ENCODE assay signal across 26 mouse cellular contexts in genomic region chr13:56461460-56461859, GRCm38 (mm10). TPM values are rescaled to one million over a fixed set of nuclear protein-coding genes. Genes with fewer than 3 reads are reported as not detected.
DNase-seq lines count a peak whose midpoint lies in the region; ATAC-seq and TF ChIP-seq lines count a peak whose summit lies in the region.
"Had no signal": no experiment of that assay in that cellular context is flagged by ENCODE, and none has a peak within 500 bp of the region (broad histone marks: within the 10 kb centered on the region; RNA-seq: fewer than 3 reads in every experiment).

No protein-coding gene starts in this region.

- H3K9ac ChIP-seq in liver, postnatal 0 days (replicated peaks), result no peak overlapping the region
- H3K9ac ChIP-seq in forebrain, embryonic 16.5 days (replicated peaks; ENCODE audit: low read depth, low read length), result no peak overlapping the region
- H3K9ac ChIP-seq: embryonic facial prominence, embryonic 15.5 days; heart, embryonic 15.5 days; hindbrain, embryonic 13.5 days had no signal

- TF ChIP-seq POLR2A in kidney, adult 2 months (IDR thresholded peaks at IDR 0.05; ENCODE audit: low read depth, low read length), result no peak

- no peak overlapping the region for H3K4me3 ChIP-seq in kidney, adult 2 months (ENCODE audit: insufficient read depth, low read depth, low read length)
- no peak overlapping the region for H3K4me3 ChIP-seq in liver, postnatal 0 days (ENCODE audit: low read depth, low read length)
- H3K4me3 ChIP-seq in forebrain, embryonic 16.5 days (replicated peaks; ENCODE audit: low read length), result no peak overlapping the region
- H3K4me3 ChIP-seq: embryonic facial prominence, embryonic 15.5 days; erythroblast, embryonic 14.5 days; forebrain, embryonic 10.5 days; heart, embryonic 15.5 days; hindbrain, embryonic 13.5 days had no signal

- TF ChIP-seq EP300 in liver, postnatal 0 days (IDR thresholded peaks at IDR 0.05; ENCODE audit: low read depth), result no peak

- H3K4me2 ChIP-seq in liver, postnatal 0 days (ENCODE audit: low read depth, low read length), result no peak overlapping the region
- no peak overlapping the region for H3K4me2 ChIP-seq in forebrain, embryonic 16.5 days (ENCODE audit: low read length)
- H3K4me2 ChIP-seq: embryonic facial prominence, embryonic 15.5 days; heart, embryonic 11.5 days; heart, embryonic 15.5 days; hindbrain, embryonic 13.5 days had no signal

- no peaks in the 10 kb centered on the region for H3K27me3 ChIP-seq in kidney, adult 2 months (replicated peaks; ENCODE audit: control insufficient read depth, insufficient read depth, low read length)
- no peaks in the 10 kb centered on the region for H3K27me3 ChIP-seq in liver, postnatal 0 days (ENCODE audit: insufficient read depth, low read length)
- no peaks in the 10 kb centered on the region for H3K27me3 ChIP-seq in forebrain, embryonic 16.5 days (replicated peaks; ENCODE audit: control insufficient read depth, insufficient read depth, low read length)
- H3K27me3 ChIP-seq: embryonic facial prominence, embryonic 15.5 days had no signal

- no peaks in the 10 kb centered on the region for H3K36me3 ChIP-seq in kidney, adult 2 months (ENCODE audit: control insufficient read depth, insufficient read depth, low read length)
- no peaks in the 10 kb centered on the region for H3K36me3 ChIP-seq in liver, postnatal 0 days (replicated peaks; ENCODE audit: insufficient read depth, low read length)
- no peaks in the 10 kb centered on the region for H3K36me3 ChIP-seq in forebrain, embryonic 16.5 days (ENCODE audit: control insufficient read depth, insufficient read depth)
- H3K36me3 ChIP-seq: embryonic facial prominence, embryonic 15.5 days; forebrain, embryonic 10.5 days; G1E; heart, embryonic 15.5 days; hindbrain, embryonic 13.5 days had no signal

- peaks cover 14% of the 10 kb centered on the region; the same call in 1 of the 2 replicates for H3K4me1 ChIP-seq in kidney, adult 2 months (ENCODE audit: control insufficient read depth, insufficient read depth, low read length)
- no peaks in the 10 kb centered on the region for H3K4me1 ChIP-seq in liver, postnatal 0 days (ENCODE audit: insufficient read depth)
- H3K4me1 ChIP-seq in forebrain, embryonic 16.5 days (replicated peaks; ENCODE audit: control insufficient read depth, insufficient read depth, low read length), result no peaks in the 10 kb centered on the region
- H3K4me1 ChIP-seq: embryonic facial prominence, embryonic 15.5 days; heart, embryonic 15.5 days had no signal

- no peak; the same call in 1 of the 2 replicates for ATAC-seq in liver, postnatal 0 days
- no peak for ATAC-seq in forebrain, embryonic 16.5 days
- ATAC-seq: CD4-positive, CD25-positive, alpha-beta regulatory T cell, adult 4 months; forebrain, embryonic 14.5 days had no signal

- peak; percentile 93 for DNase-seq in kidney, adult 2 months
- DNase-seq in kidney, postnatal 4 days, result no peak
- no peak for DNase-seq in liver, postnatal 0 days
- no peak for DNase-seq in liver
- peak; percentile 71 to 88 for DNase-seq in kidney, postnatal 25 days
- DNase-seq: adrenal gland, adult 8-10 months; adrenal gland, postnatal 36 days; B cell, adult 2 months; cerebellum, adult 11 months; cerebellum, adult 8-10 months; cerebellum, postnatal 14 days; embryo, embryonic 11 days; gastrocnemius, postnatal 36 days; heart, adult 18-20 months; heart, postnatal 14 days had no signal

- H3K9me3 ChIP-seq in liver, postnatal 0 days (ENCODE audit: low read length), result no peaks in the 10 kb centered on the region
- no peaks in the 10 kb centered on the region for H3K9me3 ChIP-seq in forebrain, embryonic 16.5 days (ENCODE audit: control insufficient read depth, low read length)
- H3K9me3 ChIP-seq: embryonic facial prominence, embryonic 15.5 days; forebrain, embryonic 10.5 days; heart, embryonic 15.5 days; hindbrain, embryonic 13.5 days had no signal

- H3K27ac ChIP-seq in kidney, adult 2 months (ENCODE audit: insufficient read depth, low read depth, low read length), result no peak overlapping the region
- no peak overlapping the region for H3K27ac ChIP-seq in liver, postnatal 0 days (ENCODE audit: low read depth)
- H3K27ac ChIP-seq in forebrain, embryonic 16.5 days (ENCODE audit: low read length), result no peak overlapping the region
- H3K27ac ChIP-seq: embryonic facial prominence, embryonic 15.5 days; forebrain, embryonic 10.5 days; heart, embryonic 15.5 days; hindbrain, embryonic 13.5 days had no signal

- WGBS in kidney, adult 2 months, result 58% methylated on average over 4 of the region's 4 CpGs
- WGBS in liver, postnatal 0 days (ENCODE audit: insufficient replicate concordance), result 58% methylated on average over 4 of the region's 4 CpGs
- 88% methylated on average over 4 of the region's 4 CpGs for WGBS in forebrain, embryonic 16.5 days

- TF ChIP-seq CTCF in kidney, adult 2 months (conservative IDR thresholded peaks at IDR 0.05; ENCODE audit: insufficient read depth, insufficient read length, low read depth, low read length), result peak; percentile 28; the same call in 1 of the 2 replicates
- TF ChIP-seq CTCF in liver, postnatal 0 days (IDR thresholded peaks at IDR 0.05; ENCODE audit: low read depth), result 0 out of 2 replicates have a peak, but pooled peaks have one; percentile 13

RNA-seq across cellular contexts. Expression of gene Il9, which starts 20.6 kb away (rescaled TPM):
- polyA plus RNA-seq in kidney, adult 2 months (2012; rRNA removed), result not detected in 2 replicates
- polyA plus RNA-seq in liver, postnatal 0 days (2015; fragmentation: Nextera tagmentation; extraction: Ambion mirVana), result not detected in 2 replicates
- not detected in 2 replicates for polyA plus RNA-seq in forebrain, embryonic 16.5 days (2015; fragmentation: Nextera tagmentation; extraction: Ambion mirVana)
- polyA plus RNA-seq: CD4-positive, CD25-positive, alpha-beta regulatory T cell, adult 4 months; embryonic facial prominence, embryonic 11.5 days; embryonic facial prominence, embryonic 15.5 days; erythroblast, embryonic 14.5 days; forebrain, embryonic 10.5 days; forebrain, embryonic 14.5 days; G1E; heart, embryonic 11.5 days; heart, embryonic 15.5 days; hindbrain, embryonic 13.5 days had no signal

RNA-seq across cellular contexts. Expression of gene Slc25a48, which starts 23.3 kb away (rescaled TPM):
- polyA plus RNA-seq in kidney, adult 2 months (2012; rRNA removed), result 16.4 and 17.6 TPM in 2 replicates
- polyA plus RNA-seq in liver, postnatal 0 days (2015; fragmentation: Nextera tagmentation; extraction: Ambion mirVana), result 1.5 and 1.6 TPM in 2 replicates
- polyA plus RNA-seq in forebrain, embryonic 16.5 days (2015; fragmentation: Nextera tagmentation; extraction: Ambion mirVana), result not detected in 2 replicates
- polyA plus RNA-seq: CD4-positive, CD25-positive, alpha-beta regulatory T cell, adult 4 months; forebrain, embryonic 10.5 days; G1E; hindbrain, embryonic 13.5 days had no signal

RNA-seq across cellular contexts. Expression of gene Gm3045, which starts 35.1 kb away (rescaled TPM):
- not detected in 2 replicates for polyA plus RNA-seq in kidney, adult 2 months (2012; rRNA removed)
- not detected in 2 replicates for polyA plus RNA-seq in liver, postnatal 0 days (2015; fragmentation: Nextera tagmentation; extraction: Ambion mirVana)
- not detected in 2 replicates for polyA plus RNA-seq in forebrain, embryonic 16.5 days (2015; fragmentation: Nextera tagmentation; extraction: Ambion mirVana)
- polyA plus RNA-seq: CD4-positive, CD25-positive, alpha-beta regulatory T cell, adult 4 months; embryonic facial prominence, embryonic 11.5 days; erythroblast, embryonic 14.5 days; forebrain, embryonic 10.5 days; forebrain, embryonic 14.5 days; G1E; heart, embryonic 11.5 days; heart, embryonic 15.5 days; hindbrain, embryonic 13.5 days had no signal

Comparison
In these comparisons a context has a peak if more than half of its experiments do, and no peak if none do; other contexts are left out.
1. DNase-seq: peak in kidney, adult 2 months (single experiment) and kidney, postnatal 25 days (2 of 2); none in kidney, postnatal 4 days (0 of 2), liver, postnatal 0 days (single experiment) and liver (single experiment).